Mouse (Mus musculus): ENCODE results near the gene Chmp6.

DNA sequence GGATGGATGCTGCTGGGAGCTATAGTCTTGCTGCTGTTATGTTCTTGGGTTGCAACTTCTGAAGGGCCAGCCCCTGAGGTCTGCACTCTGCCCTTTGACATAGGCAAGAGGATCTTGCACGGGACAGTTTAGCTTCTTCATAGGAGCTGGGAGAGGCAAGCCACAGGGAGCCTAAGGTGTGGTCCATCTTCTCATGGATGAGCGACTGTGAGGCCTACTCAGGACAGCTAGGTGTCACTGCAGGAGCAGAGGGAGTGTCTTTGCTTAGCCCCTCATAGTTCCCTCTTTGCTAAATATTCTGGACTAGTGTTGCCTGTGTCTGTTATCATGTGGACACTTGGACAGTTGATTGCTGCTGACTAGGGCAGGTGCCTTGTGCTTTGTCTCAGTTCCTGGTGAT is 34.7 kb downstream of the Chmp6 start:
- TF ChIP-seq CTCF (IDR thresholded peaks at IDR 0.05; ENCODE audit: insufficient read depth, low read length): peak; percentile 33; the same call in 1 of the 2 replicates
- no peak for TF ChIP-seq POLR2A (IDR thresholded peaks at IDR 0.05; ENCODE audit: borderline replicate concordance, extremely low read depth, low read depth, low read length)
